Mouse (Mus musculus) adrenal gland, postnatal 10 days (tissue): ENCODE measurements at regions not wholly inside any gene's neighbourhood (a gene's known extent, or its start where the extent isn't known, plus 50 kb on each side); places are given as distances from the start of the nearest gene placed in this dataset.
"Not testable (repeated sequence)": the region's sequence is repeated elsewhere in the genome, so short reads cannot be mapped to it uniquely, and the experiment has no call there.

ENCODE experiments used
- DNase-seq: peaks from one replicate; pipeline ENCODE4 v3.0.0; 2021; ENCODE audit warnings: mixed read lengths

- DNase-seq = no peak
These were observed 215.6 kb upstream of the Sesn3 start for GRCm38 (mm10) chr9:14059228-14059779.

- no peak for DNase-seq
These were observed 214.6 kb upstream of the Sesn3 start for GRCm38 (mm10) chr9:14060257-14060656.

- DNase-seq = no peak
These were observed 213.5 kb upstream of the Sesn3 start for GRCm38 (mm10) chr9:14061389-14061788.

GRCm38 (mm10) chr9:14061840-14062239, 213.0 kb upstream of the Sesn3 start:
- DNase-seq = peak; percentile 30

GRCm38 (mm10) chr9:14062706-14063105, 212.2 kb upstream of the Sesn3 start:
- DNase-seq = no peak

GRCm38 (mm10) chr9:14066741-14067140, 208.1 kb upstream of the Sesn3 start:
- DNase-seq = not testable (repeated sequence)

GRCm38 (mm10) chr9:14069076-14069475, 205.8 kb upstream of the Sesn3 start:
- DNase-seq = no peak

GRCm38 (mm10) chr9:14069770-14070169, 205.1 kb upstream of the Sesn3 start:
- DNase-seq = no peak

GRCm38 (mm10) chr9:14071728-14072127, 203.1 kb upstream of the Sesn3 start:
- no peak for DNase-seq

- no peak for DNase-seq
These were observed 201.9 kb upstream of the Sesn3 start for GRCm38 (mm10) chr9:14072950-14073349.

- DNase-seq = peak; percentile 48
These were observed 200.6 kb upstream of the Sesn3 start for GRCm38 (mm10) chr9:14074273-14074672.

GRCm38 (mm10) chr9:14074866-14075265, 200.0 kb upstream of the Sesn3 start:
- DNase-seq = not testable (repeated sequence)

- peak; percentile 84 for DNase-seq
These were observed 199.4 kb upstream of the Sesn3 start for GRCm38 (mm10) chr9:14075452-14075851.

GRCm38 (mm10) chr9:14075868-14076267, 199.0 kb upstream of the Sesn3 start:
- DNase-seq = no peak

- DNase-seq = peak; percentile 29
These were observed 198.1 kb upstream of the Sesn3 start for GRCm38 (mm10) chr9:14076728-14077127.

- DNase-seq = no peak
These were observed 193.7 kb upstream of the Sesn3 start for GRCm38 (mm10) chr9:14081138-14081537.

GRCm38 (mm10) chr9:14086201-14086600, 188.7 kb upstream of the Sesn3 start:
- no peak for DNase-seq

GRCm38 (mm10) chr9:14086611-14087010, 188.3 kb upstream of the Sesn3 start:
- DNase-seq = no peak

GRCm38 (mm10) chr9:14087874-14088273, 187.0 kb upstream of the Sesn3 start:
- DNase-seq = no peak

- peak; percentile 55 for DNase-seq
These were observed 185.0 kb upstream of the Sesn3 start for GRCm38 (mm10) chr9:14089791-14090256.

GRCm38 (mm10) chr9:14090454-14090853, 184.4 kb upstream of the Sesn3 start:
- DNase-seq = no peak

- DNase-seq = no peak
These were observed 183.6 kb upstream of the Sesn3 start for GRCm38 (mm10) chr9:14091099-14091930.

GRCm38 (mm10) chr9:14092996-14093442, 181.8 kb upstream of the Sesn3 start:
- DNase-seq = no peak

- DNase-seq = no peak
These were observed 171.3 kb upstream of the Sesn3 start for GRCm38 (mm10) chr9:14103538-14103937.
